Mouse (Mus musculus): ENCODE results near the gene Dcaf11. TPM values are rescaled to one million over a fixed set of nuclear protein-coding genes. Genes with fewer than 3 reads are reported as not detected.

Gene Dcaf11
- polyA plus RNA-seq (2015; fragmentation: Nextera tagmentation; extraction: Ambion mirVana), result 67.7 and 72.6 TPM in 2 replicates

DNA sequence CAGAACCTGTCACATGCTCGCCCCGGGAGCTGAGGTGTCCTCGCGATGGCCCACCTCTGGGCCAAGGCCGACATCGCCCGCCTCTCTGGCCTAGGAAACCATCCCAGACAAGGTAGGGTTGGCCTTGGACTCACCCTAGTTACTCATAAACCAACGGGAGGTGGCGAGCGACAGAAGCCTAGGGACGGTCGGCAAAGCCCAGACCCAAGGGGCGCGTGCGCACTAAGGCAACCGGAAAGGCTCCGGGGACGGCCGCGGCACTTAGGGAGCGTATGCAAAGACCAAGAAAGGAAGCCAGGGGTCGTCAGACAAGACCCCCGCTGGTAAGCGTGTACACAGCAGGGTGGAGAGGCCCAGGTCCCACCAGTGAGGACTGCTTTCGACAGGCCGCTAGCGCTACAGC, at the start of gene Dcaf11:
TSS of gene Dcaf11 (plus strand) at position 208 of the 403 bp plus-strand sequence.
- H3K9ac ChIP-seq, result peak within 1 kb of the TSS; percentile 78
- H3K27ac ChIP-seq, result peak within 1 kb of the TSS; percentile 99
- H3K4me1 ChIP-seq, result peaks cover 25% of the 10 kb centered on the region
- peaks cover 11% of the 10 kb centered on the region for H3K36me3 ChIP-seq
- H3K9me3 ChIP-seq, result no peaks in the 10 kb centered on the region
- H3K4me2 ChIP-seq, result peak within 1 kb of the TSS; percentile 70
- WGBS, result 0% methylated on average over 27 of the region's 27 CpGs
- ATAC-seq (ENCODE audit: borderline replicate concordance, extremely low read depth, low FRiP score, low TSS enrichment), result peak; percentile 80
- H3K4me3 ChIP-seq, result peak within 1 kb of the TSS; percentile 79
- no peaks in the 10 kb centered on the region for H3K27me3 ChIP-seq

DNA sequence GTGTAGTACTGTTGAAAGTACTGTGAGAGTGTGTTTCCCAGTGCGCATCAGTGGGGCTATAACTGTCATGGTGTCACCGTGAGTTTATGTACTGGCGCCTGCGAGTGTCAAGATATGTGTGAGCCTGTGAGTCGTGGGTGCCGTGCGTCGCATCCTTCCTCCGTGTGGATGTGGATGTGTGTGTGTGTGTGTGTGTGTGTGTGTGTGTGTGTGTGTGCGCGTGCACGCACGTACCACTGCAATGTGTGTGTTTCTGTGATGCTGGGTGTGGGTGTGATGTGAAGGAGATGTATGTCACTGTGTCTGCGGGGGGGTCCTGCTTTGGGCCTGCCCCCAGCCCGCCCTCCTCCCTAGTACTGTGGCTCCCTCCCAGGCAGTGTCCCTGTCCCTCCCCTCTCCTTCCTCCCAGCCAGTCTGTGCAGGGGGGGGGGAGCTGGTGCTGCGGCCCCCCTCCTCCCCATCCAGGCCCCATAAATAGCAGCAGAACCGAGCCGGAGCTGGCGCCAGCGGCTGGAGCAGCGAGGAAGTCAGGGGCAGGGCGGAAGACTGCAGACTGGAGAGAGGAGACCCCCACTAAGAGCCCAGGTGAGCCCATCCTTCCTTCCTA, 49.6 kb upstream of the Dcaf11 start, which contains the start of gene Cpne6:
TSS of gene Cpne6 (plus strand) at position 321 of the 607 bp plus-strand sequence.
- H3K4me2 ChIP-seq, result no peak within 1 kb of the TSS
- no peak within 1 kb of the TSS for H3K9ac ChIP-seq
- ATAC-seq (ENCODE audit: borderline replicate concordance, extremely low read depth, low FRiP score, low TSS enrichment), result no peak
- H3K27ac ChIP-seq, result no peak within 1 kb of the TSS
- no peak within 1 kb of the TSS for H3K4me3 ChIP-seq
- H3K36me3 ChIP-seq, result no peaks in the 10 kb centered on the region
- H3K4me1 ChIP-seq, result no peaks in the 10 kb centered on the region
- 46% methylated on average over 21 of the region's 22 CpGs for WGBS
- H3K9me3 ChIP-seq, result no peaks in the 10 kb centered on the region
- H3K27me3 ChIP-seq, result peaks cover 11% of the 10 kb centered on the region; the same call in 1 of the 2 replicates

GRCm38 (mm10) chr14:55511037-55511436, 48.8 kb upstream of the Dcaf11 start:
- H3K27ac ChIP-seq, result no peak overlapping the region
- no peak overlapping the region for H3K9ac ChIP-seq
- 49% methylated on average over 7 of the region's 7 CpGs for WGBS
- H3K4me2 ChIP-seq, result no peak overlapping the region
- no peaks in the 10 kb centered on the region for H3K36me3 ChIP-seq
- no peaks in the 10 kb centered on the region for H3K4me1 ChIP-seq
- H3K27me3 ChIP-seq, result peaks cover 11% of the 10 kb centered on the region; the same call in 1 of the 2 replicates
- ATAC-seq (ENCODE audit: borderline replicate concordance, extremely low read depth, low FRiP score, low TSS enrichment), result no peak
- no peaks in the 10 kb centered on the region for H3K9me3 ChIP-seq
- H3K4me3 ChIP-seq, result no peak overlapping the region

- WGBS, result 44% methylated on average over 10 of the region's 10 CpGs
- H3K4me1 ChIP-seq, result no peaks in the 10 kb centered on the region
- no peaks in the 10 kb centered on the region for H3K36me3 ChIP-seq
- H3K4me2 ChIP-seq, result no peak overlapping the region
- no peaks in the 10 kb centered on the region for H3K9me3 ChIP-seq
- no peak overlapping the region for H3K9ac ChIP-seq
- H3K27ac ChIP-seq, result no peak overlapping the region
- H3K4me3 ChIP-seq, result no peak overlapping the region
- H3K27me3 ChIP-seq, result peaks cover 16% of the 10 kb centered on the region
- no peak for ATAC-seq (ENCODE audit: borderline replicate concordance, extremely low read depth, low FRiP score, low TSS enrichment)
Measured at GRCm38 (mm10) chr14:55513927-55514326, 45.9 kb upstream of the Dcaf11 start.

DNA sequence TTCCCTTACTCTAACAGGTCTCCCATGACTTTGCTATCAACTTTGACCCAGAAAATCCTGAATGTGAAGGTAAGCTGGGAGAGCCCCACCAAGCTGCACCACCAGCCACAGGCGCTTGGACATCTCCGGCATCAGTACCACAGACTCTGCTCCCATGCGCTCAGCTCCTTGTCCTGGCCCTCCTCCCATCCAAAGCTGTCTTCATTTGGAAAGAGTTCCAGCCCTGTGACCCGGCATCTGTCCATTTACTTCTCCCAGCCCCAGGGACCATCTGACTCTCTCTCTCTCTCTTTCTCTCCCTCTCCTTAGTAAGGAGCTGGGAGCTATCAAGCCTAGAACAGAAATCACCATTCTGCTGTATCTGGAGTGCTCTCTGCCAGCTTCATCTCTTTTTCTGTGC, 44.0 kb upstream of the Dcaf11 start:
- Histone ChIP-seq H3K4me2 (no peak overlapping the region), H3K27ac (no peak overlapping the region), H3K9ac (no peak overlapping the region), H3K4me3 (no peak overlapping the region), H3K36me3 (no peaks in the 10 kb centered on the region), H3K9me3 (no peaks in the 10 kb centered on the region), H3K27me3 (peaks cover 35% of the 10 kb centered on the region), H3K4me1 (peaks cover 6% of the 10 kb centered on the region)
- WGBS, result 92% methylated on average over 4 of the region's 4 CpGs
- ATAC-seq (ENCODE audit: borderline replicate concordance, extremely low read depth, low FRiP score, low TSS enrichment), result no peak

GRCm38 (mm10) chr14:55518897-55519296, 40.9 kb upstream of the Dcaf11 start:
- H3K4me2 ChIP-seq, result no peak overlapping the region
- H3K27me3 ChIP-seq, result peaks cover 46% of the 10 kb centered on the region
- H3K9me3 ChIP-seq, result no peaks in the 10 kb centered on the region
- WGBS, result 28% methylated on average over 2 of the region's 2 CpGs
- H3K36me3 ChIP-seq, result no peaks in the 10 kb centered on the region
- H3K4me1 ChIP-seq, result peaks cover 9% of the 10 kb centered on the region
- no peak overlapping the region for H3K4me3 ChIP-seq
- H3K9ac ChIP-seq, result no peak overlapping the region
- H3K27ac ChIP-seq, result no peak overlapping the region
- peak; percentile 35; the same call in 1 of the 2 replicates for ATAC-seq (ENCODE audit: borderline replicate concordance, extremely low read depth, low FRiP score, low TSS enrichment)

DNA sequence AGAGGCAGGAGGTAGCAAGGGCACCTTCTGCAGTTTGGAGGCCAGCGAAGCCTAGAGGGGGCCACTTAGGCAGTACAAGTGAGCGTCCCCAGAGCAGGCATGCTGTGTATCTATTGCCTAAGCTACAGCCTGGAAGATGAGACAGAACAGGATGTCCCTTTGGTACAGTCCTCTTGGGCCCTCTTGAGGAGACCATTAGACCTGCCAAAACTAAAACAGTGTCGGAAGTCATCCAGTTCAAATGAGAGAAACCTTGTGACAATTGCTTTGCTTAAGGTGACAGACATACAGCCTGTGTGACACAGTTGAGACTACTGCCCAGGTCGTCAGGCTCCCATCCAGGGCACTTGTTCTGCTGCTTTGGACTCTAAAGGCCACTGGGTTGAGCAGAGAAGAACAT, 40.2 kb upstream of the Dcaf11 start:
- H3K27ac ChIP-seq, result no peak overlapping the region
- 65% methylated on average over 4 of the region's 4 CpGs for WGBS
- no peaks in the 10 kb centered on the region for H3K9me3 ChIP-seq
- H3K36me3 ChIP-seq, result no peaks in the 10 kb centered on the region
- no peak overlapping the region for H3K4me3 ChIP-seq
- peaks cover 9% of the 10 kb centered on the region for H3K4me1 ChIP-seq
- peaks cover 49% of the 10 kb centered on the region for H3K27me3 ChIP-seq
- H3K9ac ChIP-seq, result no peak overlapping the region
- H3K4me2 ChIP-seq, result no peak overlapping the region
- no peak for ATAC-seq (ENCODE audit: borderline replicate concordance, extremely low read depth, low FRiP score, low TSS enrichment)

DNA sequence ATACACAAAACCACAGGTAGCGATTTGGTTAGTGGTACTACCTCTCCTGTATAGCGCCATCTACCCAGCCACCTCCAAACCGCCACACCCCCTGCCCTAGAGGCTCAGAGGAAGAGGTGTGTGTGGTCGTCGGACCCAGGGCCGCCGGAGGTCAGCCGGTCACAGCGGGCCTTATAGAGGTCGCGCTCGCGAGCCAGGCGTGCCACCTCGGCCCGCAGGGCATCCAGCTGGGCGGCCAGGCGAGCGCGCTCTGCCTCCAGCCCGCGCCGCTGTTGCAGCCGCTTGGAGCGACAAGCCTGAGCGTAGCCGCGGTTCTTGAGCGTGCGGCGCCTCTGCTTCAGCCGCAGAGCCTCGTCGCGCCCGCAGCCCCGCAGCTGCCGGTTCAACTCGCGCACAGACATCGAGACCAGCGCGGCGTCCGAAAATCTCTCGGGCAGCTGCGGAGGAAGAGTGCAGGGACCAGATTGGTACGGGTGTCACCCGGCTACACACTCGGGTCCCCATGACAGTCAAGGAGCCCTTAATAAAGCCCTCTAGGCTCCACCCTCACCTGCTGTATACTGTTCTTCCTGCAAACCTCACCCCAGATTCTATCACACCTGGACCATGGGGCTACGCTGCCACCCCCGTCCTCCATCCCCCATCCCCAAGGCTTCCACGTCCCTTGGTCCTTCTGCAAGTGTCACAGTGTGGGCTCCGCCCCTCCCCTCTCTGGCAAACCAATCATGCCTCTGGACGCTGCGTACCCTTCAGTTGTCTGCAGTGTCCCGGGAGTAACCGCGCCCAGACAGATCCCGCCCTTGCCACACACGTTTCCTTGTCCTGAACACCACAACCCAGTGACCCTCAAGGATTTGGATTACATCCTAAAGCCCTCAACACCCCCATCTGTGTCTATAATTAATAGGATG, 39.1 kb upstream of the Dcaf11 start:
- H3K27me3 ChIP-seq, result peaks cover 52% of the 10 kb centered on the region

DNA sequence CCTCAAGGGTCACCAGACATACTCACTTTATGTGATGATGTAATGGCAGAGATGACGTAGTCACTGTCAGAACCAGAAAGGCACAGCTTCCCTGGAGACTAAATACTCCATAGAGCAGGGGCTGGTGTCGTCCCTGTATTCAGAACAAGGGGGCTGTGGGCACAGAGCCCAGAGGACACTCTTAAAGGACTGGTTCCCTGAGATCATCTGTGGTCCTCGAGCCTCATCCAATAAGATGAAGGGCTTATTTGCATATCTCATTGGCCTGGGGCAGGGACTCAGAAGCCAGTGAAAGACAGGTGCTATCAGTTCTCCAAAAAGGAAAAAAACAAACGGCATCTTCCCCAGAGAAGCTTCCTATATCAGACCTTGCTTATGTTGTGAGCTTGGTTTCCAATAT, 35.7 kb upstream of the Dcaf11 start:
- Histone ChIP-seq H3K36me3 (no peaks in the 10 kb centered on the region), H3K9me3 (no peaks in the 10 kb centered on the region), H3K4me3 (no peak overlapping the region), H3K4me1 (peaks cover 9% of the 10 kb centered on the region), H3K4me2 (no peak overlapping the region), H3K27me3 (peaks cover 46% of the 10 kb centered on the region), H3K9ac (no peak overlapping the region), H3K27ac (no peak overlapping the region)
- no peak for ATAC-seq (ENCODE audit: borderline replicate concordance, extremely low read depth, low FRiP score, low TSS enrichment)
- 28% methylated on average over 4 of the region's 4 CpGs for WGBS

More for the DNA sequence above, 39.1 kb upstream of the Dcaf11 start:
- H3K9ac ChIP-seq, result peak overlapping the region; percentile 35
- peak overlapping the region; percentile 93 for H3K4me2 ChIP-seq
- peak; percentile 32; the same call in 1 of the 2 replicates for ATAC-seq (ENCODE audit: borderline replicate concordance, extremely low read depth, low FRiP score, low TSS enrichment)
- no peaks in the 10 kb centered on the region for H3K9me3 ChIP-seq
- peaks cover 9% of the 10 kb centered on the region for H3K4me1 ChIP-seq
- H3K4me3 ChIP-seq, result peak overlapping the region; percentile 41
- H3K36me3 ChIP-seq, result no peaks in the 10 kb centered on the region
- no peak overlapping the region for H3K27ac ChIP-seq
- under 1% methylated on average over 61 of the region's 61 CpGs for WGBS

DNA sequence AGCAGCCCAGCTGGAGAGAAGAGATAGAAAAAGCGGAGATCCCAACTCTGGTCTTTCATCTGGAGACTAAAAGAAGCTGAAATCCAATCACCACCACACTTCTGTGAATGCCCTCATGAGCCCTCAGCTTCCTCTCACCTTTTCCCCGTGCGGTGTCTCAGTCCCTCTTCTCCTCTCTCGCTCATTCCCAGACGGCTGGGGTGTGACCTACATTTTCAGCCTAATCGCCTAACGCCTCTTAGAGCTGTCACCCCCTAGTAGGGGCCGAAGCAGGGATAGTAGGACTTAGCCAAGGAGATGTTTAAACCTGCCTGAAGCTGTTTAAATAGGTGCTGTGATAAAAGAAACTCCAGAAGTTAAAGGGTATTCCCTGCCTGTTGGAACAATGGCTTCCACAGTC, 35.0 kb upstream of the Dcaf11 start, which contains the start of gene Nrl:
TSS of gene Nrl (minus strand) at position 197 of the 400 bp plus-strand sequence.
- no peak within 1 kb of the TSS for H3K9ac ChIP-seq
- peaks cover 9% of the 10 kb centered on the region for H3K4me1 ChIP-seq
- no peak within 1 kb of the TSS for H3K27ac ChIP-seq
- no peaks in the 10 kb centered on the region for H3K36me3 ChIP-seq
- no peak within 1 kb of the TSS for H3K4me3 ChIP-seq
- H3K4me2 ChIP-seq, result no peak within 1 kb of the TSS
- 8% methylated on average over 8 of the region's 8 CpGs for WGBS
- no peaks in the 10 kb centered on the region for H3K9me3 ChIP-seq
- no peak for ATAC-seq (ENCODE audit: borderline replicate concordance, extremely low read depth, low FRiP score, low TSS enrichment)
- H3K27me3 ChIP-seq, result peaks cover 44% of the 10 kb centered on the region

- ATAC-seq (ENCODE audit: borderline replicate concordance, extremely low read depth, low FRiP score, low TSS enrichment), result no peak
- Histone ChIP-seq H3K4me2 (no peak overlapping the region), H3K4me3 (no peak overlapping the region), H3K27me3 (peaks cover 29% of the 10 kb centered on the region), H3K27ac (no peak overlapping the region), H3K36me3 (no peaks in the 10 kb centered on the region), H3K9ac (no peak overlapping the region), H3K4me1 (no peaks in the 10 kb centered on the region), H3K9me3 (no peaks in the 10 kb centered on the region)
- WGBS, result 67% methylated on average over 2 of the region's 2 CpGs
Measured at GRCm38 (mm10) chr14:55526674-55527073, 33.1 kb upstream of the Dcaf11 start.

DNA sequence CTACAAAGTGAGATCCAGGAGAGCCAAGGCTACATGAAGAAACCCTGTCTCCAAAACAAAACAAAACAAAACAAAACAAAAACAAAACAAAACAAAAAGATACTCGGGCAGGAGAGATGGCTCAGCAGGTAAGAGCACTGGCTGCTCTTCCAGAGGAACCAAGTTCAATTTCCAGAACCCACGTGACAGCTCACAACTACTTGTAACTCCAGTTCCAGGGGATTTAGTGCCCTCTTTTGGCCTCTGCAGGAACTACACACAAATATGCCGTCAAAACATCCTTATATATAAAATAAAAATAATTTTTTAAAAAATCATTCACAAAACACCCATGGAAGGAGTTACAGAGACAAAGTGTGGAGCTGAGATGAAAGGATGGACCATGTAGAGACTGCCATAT, 31.9 kb upstream of the Dcaf11 start:
- Histone ChIP-seq H3K4me3 (no peak overlapping the region), H3K9me3 (no peaks in the 10 kb centered on the region), H3K9ac (no peak overlapping the region), H3K4me1 (no peaks in the 10 kb centered on the region), H3K27ac (no peak overlapping the region), H3K4me2 (no peak overlapping the region), H3K27me3 (peaks cover 18% of the 10 kb centered on the region; the same call in 1 of the 2 replicates), H3K36me3 (no peaks in the 10 kb centered on the region)
- 21% methylated on average over 3 of the region's 3 CpGs for WGBS
- no peak for ATAC-seq (ENCODE audit: borderline replicate concordance, extremely low read depth, low FRiP score, low TSS enrichment)

All from lung, embryonic 15.5 days (tissue).